Mouse (Mus musculus): Measurements from ENCODE around the gene Gm10053.

Gm10053 gene

GRCm38 (mm10) chr19:24899578-24900544 lies 24.4 kb downstream of the Gm10053 start:
- peak in 1 of 2 experiments; percentile 7 for DNase-seq (ENCODE audit: low spot score in 2 of 2)

GRCm38 (mm10) chr19:24900581-24901220 lies 25.2 kb downstream of the Gm10053 start, which contains the start of gene Foxd4:
TSS of gene Foxd4 (minus strand) at chr19:24901197.
- no peak for DNase-seq (ENCODE audit: low spot score in 2 of 2)

- no peak for DNase-seq (ENCODE audit: low spot score in 2 of 2)
These were observed 26.2 kb downstream of the Gm10053 start for GRCm38 (mm10) chr19:24901666-24902065.

GRCm38 (mm10) chr19:24902256-24902655 lies 26.8 kb downstream of the Gm10053 start:
- no peak for DNase-seq (ENCODE audit: low spot score in 2 of 2)

GRCm38 (mm10) chr19:24902821-24903220 lies 27.3 kb downstream of the Gm10053 start:
- DNase-seq (ENCODE audit: low spot score in 2 of 2) = no peak

GRCm38 (mm10) chr19:24907655-24908054 lies 32.2 kb downstream of the Gm10053 start:
- DNase-seq (ENCODE audit: low spot score in 2 of 2) = no peak

- no peak for DNase-seq (ENCODE audit: low spot score in 2 of 2)
These were observed 33.1 kb downstream of the Gm10053 start for GRCm38 (mm10) chr19:24908385-24909155.

- DNase-seq (ENCODE audit: low spot score in 2 of 2) = no peak
These were observed 45.4 kb downstream of the Gm10053 start for GRCm38 (mm10) chr19:24920866-24921265.

Data from spleen, postnatal 14 days (tissue).